ENCODE assay signal across 18 mouse cellular contexts in genomic region chr1:91626090-91626489, GRCm38 (mm10).
A peak's percentile ranks its signal among the peaks of the same experiment; 100 is the strongest.
DNase-seq lines count a peak whose midpoint lies in the region; ATAC-seq and TF ChIP-seq lines count a peak whose summit lies in the region.
"Had no signal": no experiment of that assay in that cellular context is flagged by ENCODE, and none has a peak within 500 bp of the region (broad histone marks: within the 10 kb centered on the region; RNA-seq: fewer than 3 reads in every experiment).

No protein-coding gene starts in this region.

- H3K4me2 ChIP-seq in heart, embryonic 16.5 days (ENCODE audit: low read depth, low read length): no peak overlapping the region
- no peak overlapping the region for H3K4me2 ChIP-seq in midbrain, embryonic 15.5 days
- H3K4me2 ChIP-seq: embryonic facial prominence, embryonic 12.5 days; forebrain, embryonic 13.5 days; lung, embryonic 15.5 days had no signal

- H3K9me3 ChIP-seq in heart, embryonic 16.5 days (replicated peaks; ENCODE audit: control insufficient read depth, low read length): no peaks in the 10 kb centered on the region
- H3K9me3 ChIP-seq in limb, embryonic 10.5 days (replicated peaks): no peaks in the 10 kb centered on the region
- H3K9me3 ChIP-seq in midbrain, embryonic 15.5 days: no peaks in the 10 kb centered on the region
- H3K9me3 ChIP-seq: embryonic facial prominence, embryonic 12.5 days; forebrain, embryonic 13.5 days; hindbrain, embryonic 10.5 days; lung, embryonic 15.5 days had no signal

- no peak overlapping the region for H3K4me3 ChIP-seq in heart, embryonic 16.5 days (ENCODE audit: low read length)
- H3K4me3 ChIP-seq in limb, embryonic 10.5 days: no peak overlapping the region
- H3K4me3 ChIP-seq in left cerebral cortex, adult 2 months: no peak overlapping the region
- no peak overlapping the region for H3K4me3 ChIP-seq in midbrain, embryonic 15.5 days
- H3K4me3 ChIP-seq: embryonic facial prominence, embryonic 12.5 days; forebrain, embryonic 13.5 days; gastrocnemius, adult 2 months; hindbrain, embryonic 10.5 days; lung, embryonic 15.5 days had no signal

- intact Hi-C loops in left cerebral cortex, adult 2 months (cut with DNase I): no loop called here

- H3K4me1 ChIP-seq in heart, embryonic 16.5 days (ENCODE audit: control insufficient read depth, insufficient read depth, low read length): peaks cover 3% of the 10 kb centered on the region; the same call in 1 of the 2 replicates
- H3K4me1 ChIP-seq in limb, embryonic 10.5 days: peaks cover 24% of the 10 kb centered on the region
- H3K4me1 ChIP-seq in midbrain, embryonic 15.5 days: 0 out of 2 replicates have a peak, but pooled peaks cover 5% of the 10 kb centered on the region
- H3K4me1 ChIP-seq: forebrain, embryonic 13.5 days had no signal

- TF ChIP-seq CTCF in left cerebral cortex, adult 2 months (IDR thresholded peaks at IDR 0.05): no peak

- no peaks in the 10 kb centered on the region for H3K27me3 ChIP-seq in heart, embryonic 16.5 days (ENCODE audit: control insufficient read depth, insufficient read depth, low read length)
- 0 out of 2 replicates have a peak, but pooled peaks cover 5% of the 10 kb centered on the region for H3K27me3 ChIP-seq in limb, embryonic 10.5 days (ENCODE audit: low read depth, poor library complexity, severe bottlenecking)
- H3K27me3 ChIP-seq in midbrain, embryonic 15.5 days (replicated peaks): no peaks in the 10 kb centered on the region
- H3K27me3 ChIP-seq: embryonic facial prominence, embryonic 12.5 days; forebrain, embryonic 13.5 days; lung, embryonic 15.5 days had no signal

- WGBS in heart, embryonic 16.5 days: 48% methylated on average over 11 of the region's 11 CpGs
- WGBS in limb, embryonic 10.5 days: 48% methylated on average over 11 of the region's 11 CpGs
- 73% methylated on average over 11 of the region's 11 CpGs for WGBS in midbrain, embryonic 15.5 days

- no peak overlapping the region for H3K9ac ChIP-seq in heart, embryonic 16.5 days (ENCODE audit: low read length)
- no peak overlapping the region for H3K9ac ChIP-seq in midbrain, embryonic 15.5 days
- H3K9ac ChIP-seq: embryonic facial prominence, embryonic 12.5 days; forebrain, embryonic 13.5 days; lung, embryonic 15.5 days had no signal

- no peak overlapping the region for H3K27ac ChIP-seq in heart, embryonic 16.5 days (ENCODE audit: low read length)
- H3K27ac ChIP-seq in limb, embryonic 10.5 days: 0 out of 2 replicates have a peak overlapping the region, but pooled peaks have one; percentile 51
- H3K27ac ChIP-seq in left cerebral cortex, adult 2 months: no peak overlapping the region
- H3K27ac ChIP-seq in midbrain, embryonic 15.5 days: no peak overlapping the region
- H3K27ac ChIP-seq: embryonic facial prominence, embryonic 12.5 days; forebrain, embryonic 13.5 days; gastrocnemius, adult 2 months; hindbrain, embryonic 10.5 days; lung, embryonic 15.5 days had no signal

- ATAC-seq in heart, embryonic 16.5 days (replicated peaks; ENCODE audit: extremely low read depth, insufficient read depth, low FRiP score): peak; percentile 39; the same call in 1 of the 2 replicates
- no peak for ATAC-seq in midbrain, embryonic 15.5 days (replicated peaks)
- ATAC-seq: forebrain, embryonic 13.5 days had no signal

- DNase-seq in heart, adult 8-10 months (ENCODE audit: low spot score): no peak
- DNase-seq in CD8-positive naive resting alpha-beta T cell, adult 2 months (ENCODE audit: low read depth in 2 of 2, low spot score in 2 of 2): peak; percentile 46 to 65
- no peak for DNase-seq in limb, embryonic 10.5 days (ENCODE audit: low spot score)
- DNase-seq in thymus, postnatal 0 days (ENCODE audit: low spot score): peak; percentile 92
- no peak for DNase-seq in left cerebral cortex, adult 2 months (ENCODE audit: extremely low spot score in 1 of 2, low spot score in 2 of 2)
- no peak for DNase-seq in B cell, adult 2 months
- DNase-seq: cerebellum, adult 9-10 months; gastrocnemius, adult 2 months; kidney, adult 18-20 months; kidney, postnatal 25 days; liver; right cerebral cortex, postnatal 14 days had no signal

- H3K36me3 ChIP-seq in heart, embryonic 16.5 days (ENCODE audit: control insufficient read depth, insufficient read depth): no peaks in the 10 kb centered on the region
- H3K36me3 ChIP-seq in limb, embryonic 10.5 days: no peaks in the 10 kb centered on the region
- no peaks in the 10 kb centered on the region for H3K36me3 ChIP-seq in midbrain, embryonic 15.5 days (replicated peaks)
- H3K36me3 ChIP-seq: embryonic facial prominence, embryonic 12.5 days; hindbrain, embryonic 10.5 days; lung, embryonic 15.5 days had no signal

Comparison
In these comparisons a context has a peak if more than half of its experiments do, and no peak if none do; other contexts are left out.
1. DNase-seq: peak in CD8-positive naive resting alpha-beta T cell, adult 2 months (2 of 2) and thymus, postnatal 0 days (single experiment); none in heart, adult 8-10 months (single experiment), limb, embryonic 10.5 days (single experiment), left cerebral cortex, adult 2 months (0 of 2) and B cell, adult 2 months (0 of 2).